8 mouse cellular contexts compared by ENCODE assay signal in genomic region chr1:74600501-74601266, GRCm38 (mm10). TPM values are rescaled to one million over a fixed set of nuclear protein-coding genes. Genes with fewer than 3 reads are reported as not detected.
DNase-seq lines count a peak whose midpoint lies in the region; ATAC-seq and TF ChIP-seq lines count a peak whose summit lies in the region.

No protein-coding gene starts in this region.

- H3K27ac ChIP-seq in heart, embryonic 11.5 days (ENCODE audit: low read depth, low read length): 0 out of 2 replicates have a peak overlapping the region, but pooled peaks have one; percentile 15
- no peak overlapping the region for H3K27ac ChIP-seq in ES-E14 (ENCODE audit: insufficient read depth, low read depth, low read length, poor library complexity, severe bottlenecking)
- H3K27ac ChIP-seq in forebrain, embryonic 16.5 days (ENCODE audit: low read length): peak overlapping the region; percentile 53; the same call in 1 of the 2 replicates
- peak overlapping the region; percentile 46; the same call in 1 of the 2 replicates for H3K27ac ChIP-seq in lung, embryonic 16.5 days (ENCODE audit: low read length)

- H3K4me2 ChIP-seq in heart, embryonic 11.5 days: peak overlapping the region; percentile 85
- peak overlapping the region; percentile 96 for H3K4me2 ChIP-seq in forebrain, embryonic 16.5 days (ENCODE audit: low read length)
- H3K4me2 ChIP-seq in lung, embryonic 16.5 days (ENCODE audit: low read depth, low read length): peak overlapping the region; percentile 83

- no peak for DNase-seq in heart, adult 9 months (ENCODE audit: low spot score in 2 of 2)
- DNase-seq in ES-E14 (ENCODE audit: low read depth, low spot score): no peak
- DNase-seq in adrenal gland, adult 8-10 months: no peak
- DNase-seq in right cerebral cortex, postnatal 36 days (ENCODE audit: low spot score in 2 of 2): no peak
- DNase-seq in frontal cortex, postnatal 36 days (ENCODE audit: low spot score in 2 of 2): no peak

- H3K27me3 ChIP-seq in heart, embryonic 11.5 days (ENCODE audit: control insufficient read depth, insufficient read depth, low read length): no peaks in the 10 kb centered on the region
- H3K27me3 ChIP-seq in forebrain, embryonic 16.5 days (replicated peaks; ENCODE audit: control insufficient read depth, insufficient read depth, low read length): no peaks in the 10 kb centered on the region
- H3K27me3 ChIP-seq in lung, embryonic 16.5 days (ENCODE audit: control insufficient read depth, insufficient read depth, low read depth, low read length): no peaks in the 10 kb centered on the region

- peak overlapping the region; percentile 88 for H3K4me3 ChIP-seq in heart, embryonic 11.5 days (ENCODE audit: low read depth, low read length)
- H3K4me3 ChIP-seq in ES-E14 (ENCODE audit: insufficient read depth in 1 of 2, low read depth in 1 of 2, low read length in 2 of 2, poor library complexity in 1 of 2, severe bottlenecking in 1 of 2): peak overlapping the region; percentile 80 to 92
- peak overlapping the region; percentile 89 for H3K4me3 ChIP-seq in forebrain, embryonic 16.5 days (replicated peaks; ENCODE audit: low read length)
- peak overlapping the region; percentile 90 for H3K4me3 ChIP-seq in lung, embryonic 16.5 days (ENCODE audit: low read length)

- no peaks in the 10 kb centered on the region for H3K9me3 ChIP-seq in heart, embryonic 11.5 days (replicated peaks; ENCODE audit: control insufficient read depth, low read length)
- no peaks in the 10 kb centered on the region for H3K9me3 ChIP-seq in ES-E14 (ENCODE audit: control insufficient read depth, insufficient read depth, low read depth, low read length)
- no peaks in the 10 kb centered on the region for H3K9me3 ChIP-seq in forebrain, embryonic 16.5 days (ENCODE audit: control insufficient read depth, low read length)
- no peaks in the 10 kb centered on the region for H3K9me3 ChIP-seq in lung, embryonic 16.5 days (ENCODE audit: control insufficient read depth, low read length)

- in situ Hi-C loops in ES-E14 (cut with MboI; ENCODE audit: low sequenced_read_pairs in 2 of 2, unreplicated experiment in 2 of 2): no loop called here

- H3K4me1 ChIP-seq in heart, embryonic 11.5 days (ENCODE audit: control insufficient read depth, insufficient read depth, low read length): peaks cover 6% of the 10 kb centered on the region; the same call in 1 of the 2 replicates
- H3K4me1 ChIP-seq in ES-E14 (ENCODE audit: control insufficient read depth in 2 of 2, insufficient read depth in 2 of 2, low read length in 2 of 2, poor library complexity in 1 of 2): no peaks in the 10 kb centered on the region
- peaks cover 15% of the 10 kb centered on the region for H3K4me1 ChIP-seq in forebrain, embryonic 16.5 days (replicated peaks; ENCODE audit: control insufficient read depth, insufficient read depth, low read length)
- H3K4me1 ChIP-seq in lung, embryonic 16.5 days (replicated peaks; ENCODE audit: control insufficient read depth, insufficient read depth, low read length): peaks cover 12% of the 10 kb centered on the region

- peaks cover 11% of the 10 kb centered on the region; the same call in 1 of the 2 replicates for H3K36me3 ChIP-seq in heart, embryonic 11.5 days (ENCODE audit: control insufficient read depth, insufficient read depth, low read length)
- peaks cover 13% of the 10 kb centered on the region for H3K36me3 ChIP-seq in ES-E14 (ENCODE audit: control insufficient read depth, insufficient read depth, low read length, poor library complexity, severe bottlenecking)
- peaks cover 9% of the 10 kb centered on the region for H3K36me3 ChIP-seq in forebrain, embryonic 16.5 days (ENCODE audit: control insufficient read depth, insufficient read depth)
- H3K36me3 ChIP-seq in lung, embryonic 16.5 days (ENCODE audit: control insufficient read depth, insufficient read depth, low read length): peaks cover 17% of the 10 kb centered on the region

- WGBS in heart, embryonic 11.5 days (ENCODE audit: insufficient replicate concordance): 8% methylated on average over 26 of the region's 26 CpGs
- 8% methylated on average over 26 of the region's 26 CpGs for WGBS in forebrain, embryonic 16.5 days
- WGBS in lung, embryonic 16.5 days: 7% methylated on average over 26 of the region's 26 CpGs

- peak overlapping the region; percentile 88 for H3K9ac ChIP-seq in heart, embryonic 11.5 days (ENCODE audit: low read depth, low read length)
- peak overlapping the region; percentile 87 for H3K9ac ChIP-seq in ES-E14 (ENCODE audit: insufficient read depth, low read depth, low read length, poor library complexity, severe bottlenecking)
- H3K9ac ChIP-seq in forebrain, embryonic 16.5 days (replicated peaks; ENCODE audit: low read depth, low read length): peak overlapping the region; percentile 84
- H3K9ac ChIP-seq in lung, embryonic 16.5 days (ENCODE audit: low read length): peak overlapping the region; percentile 92

- ATAC-seq in heart, embryonic 11.5 days (replicated peaks; ENCODE audit: insufficient number of reproducible peaks, low FRiP score, low TSS enrichment): peak; percentile 62
- ATAC-seq in forebrain, embryonic 16.5 days: peak; percentile 73
- peak; percentile 67 for ATAC-seq in lung, embryonic 16.5 days (ENCODE audit: low read depth)

TF ChIP-seq in ES-E14, 5 proteins besides CTCF, POLR2A, EP300 and RAD21:
- TF ChIP-seq CHD2 (IDR thresholded peaks at IDR 0.05; ENCODE audit: low read depth, low read length) (no peak), HCFC1 (IDR thresholded peaks at IDR 0.05; ENCODE audit: borderline replicate concordance, insufficient read depth, low read length) (no peak), ZC3H11A (IDR thresholded peaks at IDR 0.05; ENCODE audit: borderline replicate concordance, low read depth, low read length) (no peak), MAFK (IDR thresholded peaks at IDR 0.05; ENCODE audit: insufficient read depth, low read depth, low read length) (no peak), ZNF384 (IDR thresholded peaks at IDR 0.05; ENCODE audit: low read depth, low read length) (no peak)

RNA-seq across cellular contexts. Expression of gene Rnf25, which starts 0.5 kb away (rescaled TPM):
- 6.0 and 6.1 TPM in 2 replicates for polyA plus RNA-seq in heart, embryonic 11.5 days (2014; fragmentation: Nextera tagmentation; extraction: Ambion mirVana)
- total RNA-seq in ES-E14 (2012; rRNA removed): 20.5 and 29.7 TPM in 2 replicates
- polyA plus RNA-seq in forebrain, embryonic 16.5 days (2015; fragmentation: Nextera tagmentation; extraction: Ambion mirVana): 39.4 and 44.3 TPM in 2 replicates
- polyA plus RNA-seq in lung, embryonic 16.5 days (2015; fragmentation: Nextera tagmentation; extraction: Ambion mirVana): 31.2 and 36.8 TPM in 2 replicates
- 10 to 100 TPM; 50.2 to 79.7 (median 66.6) TPM for total RNA-seq in adrenal gland, adult 8-10 months (2022)

RNA-seq across cellular contexts. Expression of gene Stk36, which starts 0.6 kb away (rescaled TPM):
- polyA plus RNA-seq in heart, embryonic 11.5 days (2014; fragmentation: Nextera tagmentation; extraction: Ambion mirVana): 4.3 and 4.6 TPM in 2 replicates
- 1.6 and 1.7 TPM in 2 replicates for total RNA-seq in ES-E14 (2012; rRNA removed)
- 28.1 and 31.1 TPM in 2 replicates for polyA plus RNA-seq in forebrain, embryonic 16.5 days (2015; fragmentation: Nextera tagmentation; extraction: Ambion mirVana)
- 9.6 and 10.1 TPM in 2 replicates for polyA plus RNA-seq in lung, embryonic 16.5 days (2015; fragmentation: Nextera tagmentation; extraction: Ambion mirVana)
- 10 to 100 TPM in 1 of 4 experiments, 1 to 10 TPM in 3; 3.5 to 11.8 (median 4.8) TPM for total RNA-seq in adrenal gland, adult 8-10 months (2022)

RNA-seq across cellular contexts. Expression of gene Bcs1l, which starts 12.6 kb away (rescaled TPM):
- 22.0 and 26.7 TPM in 2 replicates for polyA plus RNA-seq in heart, embryonic 11.5 days (2014; fragmentation: Nextera tagmentation; extraction: Ambion mirVana)
- total RNA-seq in ES-E14 (2012; rRNA removed): 14.6 and 15.3 TPM in 2 replicates
- polyA plus RNA-seq in forebrain, embryonic 16.5 days (2015; fragmentation: Nextera tagmentation; extraction: Ambion mirVana): 25.3 and 25.9 TPM in 2 replicates
- 18.2 and 18.5 TPM in 2 replicates for polyA plus RNA-seq in lung, embryonic 16.5 days (2015; fragmentation: Nextera tagmentation; extraction: Ambion mirVana)
- total RNA-seq in adrenal gland, adult 8-10 months (2022): 10 to 100 TPM; 27.1 to 33.2 (median 29.0) TPM

RNA-seq across cellular contexts. Expression of gene Zfp142, which starts 12.6 kb away (rescaled TPM):
- 5.7 and 6.6 TPM in 2 replicates for polyA plus RNA-seq in heart, embryonic 11.5 days (2014; fragmentation: Nextera tagmentation; extraction: Ambion mirVana)
- 15.9 and 16.5 TPM in 2 replicates for total RNA-seq in ES-E14 (2012; rRNA removed)
- 9.7 and 10.3 TPM in 2 replicates for polyA plus RNA-seq in forebrain, embryonic 16.5 days (2015; fragmentation: Nextera tagmentation; extraction: Ambion mirVana)
- polyA plus RNA-seq in lung, embryonic 16.5 days (2015; fragmentation: Nextera tagmentation; extraction: Ambion mirVana): 5.9 and 6.7 TPM in 2 replicates
- total RNA-seq in adrenal gland, adult 8-10 months (2022): 10 to 100 TPM; 14.3 to 20.2 (median 18.3) TPM

RNA-seq across cellular contexts. Expression of gene Usp37, which starts 56.6 kb away (rescaled TPM):
- polyA plus RNA-seq in heart, embryonic 11.5 days (2014; fragmentation: Nextera tagmentation; extraction: Ambion mirVana): 24.1 and 27.5 TPM in 2 replicates
- total RNA-seq in ES-E14 (2012; rRNA removed): 36.7 and 44.8 TPM in 2 replicates
- 35.9 and 38.7 TPM in 2 replicates for polyA plus RNA-seq in forebrain, embryonic 16.5 days (2015; fragmentation: Nextera tagmentation; extraction: Ambion mirVana)
- 29.9 and 31.0 TPM in 2 replicates for polyA plus RNA-seq in lung, embryonic 16.5 days (2015; fragmentation: Nextera tagmentation; extraction: Ambion mirVana)
- total RNA-seq in adrenal gland, adult 8-10 months (2022): 10 to 100 TPM; 14.1 to 23.0 (median 17.8) TPM
